Mouse (Mus musculus): ENCODE results near the gene 5730522E02Rik. TPM values are rescaled to one million over a fixed set of nuclear protein-coding genes. Genes with fewer than 3 reads are reported as not detected.

Gene 5730522E02Rik
- polyA plus RNA-seq, 1 experiment = not detected

DNA sequence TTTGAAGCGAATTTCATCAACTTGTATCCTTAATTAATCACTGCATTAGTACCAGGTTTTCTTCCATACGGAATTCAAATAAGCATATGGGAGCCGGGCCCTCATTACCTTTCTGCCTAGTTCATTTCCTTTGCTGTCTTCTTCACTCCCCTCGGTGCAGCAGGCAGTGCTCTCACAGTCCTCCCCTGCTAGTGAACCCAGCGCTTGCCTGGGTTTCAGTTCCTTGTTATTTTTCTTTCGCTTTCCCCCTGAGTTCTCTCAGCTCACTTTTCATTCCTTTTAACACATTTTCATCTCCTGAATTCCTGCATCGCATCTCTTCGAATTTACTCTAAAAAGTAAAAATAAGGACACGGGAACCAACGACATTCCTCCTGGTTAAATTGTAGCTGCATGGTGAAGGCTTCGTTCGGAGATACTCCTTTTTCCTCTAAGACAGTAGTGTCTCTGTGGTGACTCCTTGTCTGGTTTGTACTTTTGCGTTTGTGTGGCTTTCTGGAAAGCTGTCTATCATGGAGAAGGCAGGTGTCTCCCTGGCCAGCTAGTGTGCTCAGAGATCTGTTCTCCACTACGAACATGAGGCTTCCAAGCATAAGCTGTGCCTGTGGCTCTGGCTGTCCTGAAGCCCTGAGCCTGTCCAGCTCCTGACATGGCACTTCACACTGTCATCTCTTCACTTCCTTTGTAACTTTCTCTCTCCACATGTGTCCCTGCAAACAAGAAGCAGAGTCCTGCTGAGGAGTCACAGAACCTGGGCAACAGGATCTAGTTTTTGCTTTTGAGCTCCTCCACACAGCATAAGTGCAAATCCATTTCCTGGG is 361.5 kb downstream of the 5730522E02Rik start:
- TF ChIP-seq MYOD1 (IDR thresholded peaks at IDR 0.05; ENCODE audit: control insufficient read depth in 1 of 3, insufficient read length in 2 of 3, low read depth in 2 of 3) = no peak
- TF ChIP-seq E2F4 (IDR thresholded peaks at IDR 0.05; ENCODE audit: insufficient read depth) = no peak
- no peak for TF ChIP-seq POLR2AphosphoS2 (IDR thresholded peaks at IDR 0.05; ENCODE audit: insufficient read length, low read depth)
- no peak for TF ChIP-seq TCF3 (IDR thresholded peaks at IDR 0.05; ENCODE audit: insufficient read length, low read depth)
- TF ChIP-seq TCF12 (IDR thresholded peaks at IDR 0.05; ENCODE audit: insufficient read depth, poor library complexity, severe bottlenecking) = no peak
- no peak for TF ChIP-seq SRF (IDR thresholded peaks at IDR 0.05; ENCODE audit: control insufficient read depth, insufficient read length, low read depth)
- Histone ChIP-seq H3K4me2 (ENCODE audit: low read depth) (peak overlapping the region; percentile 30), H3ac (ENCODE audit: control insufficient read depth, insufficient read length) (no peak overlapping the region), H3K4me3 (no peak overlapping the region), H3K27me3 (ENCODE audit: control insufficient read depth, insufficient read depth, insufficient read length) (no peaks in the 10 kb centered on the region), H3K79me2 (ENCODE audit: control insufficient read depth, insufficient read depth) (no peaks in the 10 kb centered on the region), H3K36me3 (ENCODE audit: control insufficient read depth, insufficient read depth) (no peaks in the 10 kb centered on the region)

DNA sequence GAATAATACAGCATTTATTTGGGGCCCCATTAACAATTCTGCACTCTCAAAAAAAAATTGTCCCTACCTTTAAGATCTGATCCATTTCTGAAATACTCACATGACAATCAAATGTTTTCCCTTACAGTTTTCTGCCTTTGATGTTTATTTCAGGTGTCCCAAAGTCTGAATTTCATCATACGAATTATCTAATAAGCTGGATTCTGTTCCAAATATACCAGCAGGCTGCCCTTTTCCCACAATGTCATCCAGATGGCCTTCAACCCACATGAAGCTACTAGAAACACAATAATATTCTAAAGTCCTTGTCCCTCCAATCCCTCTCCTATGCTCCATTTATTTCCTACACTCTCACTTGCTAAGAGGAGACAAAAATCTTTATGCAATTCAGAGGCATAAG is 372.1 kb downstream of the 5730522E02Rik start:
- no peaks in the 10 kb centered on the region for H3K27me3 ChIP-seq (ENCODE audit: control insufficient read depth, insufficient read depth, insufficient read length)
- no peaks in the 10 kb centered on the region for H3K79me2 ChIP-seq (ENCODE audit: control insufficient read depth, insufficient read depth)
- TF ChIP-seq POLR2AphosphoS2 (IDR thresholded peaks at IDR 0.05; ENCODE audit: insufficient read length, low read depth) (no peak), POLR2A (IDR thresholded peaks at IDR 0.05; ENCODE audit: insufficient read length, low read depth) (no peak), E2F4 (IDR thresholded peaks at IDR 0.05; ENCODE audit: insufficient read depth) (no peak), MYOG (IDR thresholded peaks at IDR 0.05; ENCODE audit: control insufficient read depth in 1 of 3, insufficient read depth in 1 of 3, insufficient read length in 2 of 3, low read depth in 2 of 3) (no peak), TCF12 (IDR thresholded peaks at IDR 0.05; ENCODE audit: insufficient read depth, poor library complexity, severe bottlenecking) (no peak), MAX (IDR thresholded peaks at IDR 0.05; ENCODE audit: low read depth) (no peak), SRF (IDR thresholded peaks at IDR 0.05; ENCODE audit: control insufficient read depth, insufficient read length, low read depth) (no peak), CEBPB (IDR thresholded peaks at IDR 0.05; ENCODE audit: insufficient read depth, poor library complexity, severe bottlenecking) (no peak), USF1 (IDR thresholded peaks at IDR 0.05; ENCODE audit: low read depth) (no peak), REST (IDR thresholded peaks at IDR 0.05; ENCODE audit: insufficient read depth, insufficient read length) (no peak), TCF3 (IDR thresholded peaks at IDR 0.05; ENCODE audit: insufficient read length, low read depth) (no peak)
- no peaks in the 10 kb centered on the region for H3K36me3 ChIP-seq (ENCODE audit: control insufficient read depth, insufficient read depth)
- peak overlapping the region; percentile 27 for H3K4me2 ChIP-seq (ENCODE audit: low read depth)
- H3ac ChIP-seq (ENCODE audit: control insufficient read depth, insufficient read length) = no peak overlapping the region
- H3K4me3 ChIP-seq = no peak overlapping the region

DNA sequence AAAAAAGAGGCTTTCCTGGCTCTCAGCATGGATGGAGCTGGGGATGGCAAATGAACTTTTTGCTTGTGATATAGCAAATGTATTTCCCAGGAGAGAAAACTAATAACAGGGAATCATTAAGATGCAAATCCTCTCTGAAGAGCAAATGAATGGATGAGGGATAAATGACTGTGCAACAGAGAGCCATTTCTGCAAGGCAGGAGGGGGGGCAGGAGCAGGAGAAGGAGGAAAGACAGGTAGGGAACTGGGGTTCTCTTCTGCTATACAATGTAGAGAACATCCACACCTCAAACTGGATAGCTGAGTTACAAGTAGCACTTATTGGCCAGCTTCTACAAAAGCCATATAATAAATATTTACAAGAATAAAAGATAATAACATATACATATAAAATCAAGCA is 390.8 kb downstream of the 5730522E02Rik start:
- H3ac ChIP-seq (ENCODE audit: control insufficient read depth, insufficient read length) = no peak overlapping the region
- no peak overlapping the region for H3K4me2 ChIP-seq (ENCODE audit: low read depth)
- H3K4me3 ChIP-seq = no peak overlapping the region
- H3K27me3 ChIP-seq (ENCODE audit: control insufficient read depth, insufficient read depth, insufficient read length) = no peaks in the 10 kb centered on the region
- H3K36me3 ChIP-seq (ENCODE audit: control insufficient read depth, insufficient read depth) = no peaks in the 10 kb centered on the region
- no peaks in the 10 kb centered on the region for H3K79me2 ChIP-seq (ENCODE audit: control insufficient read depth, insufficient read depth)
- no peak for TF ChIP-seq TCF3 (IDR thresholded peaks at IDR 0.05; ENCODE audit: insufficient read length, low read depth)
- TF ChIP-seq MAX (IDR thresholded peaks at IDR 0.05; ENCODE audit: low read depth) = no peak
- no peak for TF ChIP-seq POLR2A (IDR thresholded peaks at IDR 0.05; ENCODE audit: insufficient read length, low read depth)
- TF ChIP-seq CEBPB (IDR thresholded peaks at IDR 0.05; ENCODE audit: insufficient read depth, poor library complexity, severe bottlenecking) = no peak
- no peak for TF ChIP-seq REST (IDR thresholded peaks at IDR 0.05; ENCODE audit: insufficient read depth, insufficient read length)
- TF ChIP-seq TCF12 (IDR thresholded peaks at IDR 0.05; ENCODE audit: insufficient read depth, poor library complexity, severe bottlenecking) = no peak
- no peak for TF ChIP-seq USF1 (IDR thresholded peaks at IDR 0.05; ENCODE audit: low read depth)
- no peak for TF ChIP-seq MYOG (IDR thresholded peaks at IDR 0.05; ENCODE audit: control insufficient read depth in 1 of 3, insufficient read depth in 1 of 3, insufficient read length in 2 of 3, low read depth in 2 of 3)
- no peak for TF ChIP-seq MYOD1 (IDR thresholded peaks at IDR 0.05; ENCODE audit: control insufficient read depth in 1 of 3, insufficient read length in 2 of 3, low read depth in 2 of 3)
- TF ChIP-seq E2F4 (IDR thresholded peaks at IDR 0.05; ENCODE audit: insufficient read depth) = no peak
- no peak for TF ChIP-seq SRF (IDR thresholded peaks at IDR 0.05; ENCODE audit: control insufficient read depth, insufficient read length, low read depth)
- TF ChIP-seq POLR2AphosphoS2 (IDR thresholded peaks at IDR 0.05; ENCODE audit: insufficient read length, low read depth) = no peak

DNA sequence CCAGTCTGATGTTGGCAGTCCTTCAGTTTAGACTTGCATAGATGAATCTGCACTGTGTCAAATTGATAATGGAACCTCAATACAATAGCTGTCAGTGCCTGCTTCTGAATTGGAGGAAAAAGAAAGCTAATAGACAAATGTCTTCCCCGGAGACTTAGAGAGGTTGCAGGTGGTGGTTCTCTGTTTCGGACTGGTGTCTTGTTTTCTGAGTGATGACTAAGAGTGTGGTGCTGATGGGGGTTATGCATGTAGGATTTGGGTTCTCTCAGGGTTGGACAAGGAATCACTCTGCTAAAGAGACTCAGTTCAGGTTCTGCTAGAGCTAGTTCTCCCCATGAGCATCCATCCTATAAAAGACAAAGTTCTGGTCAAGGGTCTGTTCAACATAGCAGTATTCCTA is 397.1 kb downstream of the 5730522E02Rik start:
- Histone ChIP-seq H3K79me2 (ENCODE audit: control insufficient read depth, insufficient read depth) (no peaks in the 10 kb centered on the region), H3ac (ENCODE audit: control insufficient read depth, insufficient read length) (no peak overlapping the region), H3K27me3 (ENCODE audit: control insufficient read depth, insufficient read depth, insufficient read length) (no peaks in the 10 kb centered on the region), H3K36me3 (ENCODE audit: control insufficient read depth, insufficient read depth) (no peaks in the 10 kb centered on the region), H3K4me3 (no peak overlapping the region), H3K4me2 (ENCODE audit: low read depth) (no peak overlapping the region)
- TF ChIP-seq MYOG (IDR thresholded peaks at IDR 0.05; ENCODE audit: control insufficient read depth in 1 of 3, insufficient read depth in 1 of 3, insufficient read length in 2 of 3, low read depth in 2 of 3) (no peak), POLR2A (IDR thresholded peaks at IDR 0.05; ENCODE audit: insufficient read length, low read depth) (no peak), USF1 (IDR thresholded peaks at IDR 0.05; ENCODE audit: low read depth) (no peak), MAX (IDR thresholded peaks at IDR 0.05; ENCODE audit: low read depth) (no peak), REST (IDR thresholded peaks at IDR 0.05; ENCODE audit: insufficient read depth, insufficient read length) (no peak), TCF3 (IDR thresholded peaks at IDR 0.05; ENCODE audit: insufficient read length, low read depth) (no peak), CEBPB (IDR thresholded peaks at IDR 0.05; ENCODE audit: insufficient read depth, poor library complexity, severe bottlenecking) (no peak), MYOD1 (IDR thresholded peaks at IDR 0.05; ENCODE audit: control insufficient read depth in 1 of 3, insufficient read length in 2 of 3, low read depth in 2 of 3) (no peak), E2F4 (IDR thresholded peaks at IDR 0.05; ENCODE audit: insufficient read depth) (no peak)

Measured in myocyte (in vitro differentiated cells).